Mouse (Mus musculus): ENCODE data around the gene Zfp296.

- TF ChIP-seq CHD2 (IDR thresholded peaks at IDR 0.05; ENCODE audit: low read depth, low read length) (no peak), HCFC1 (IDR thresholded peaks at IDR 0.05; ENCODE audit: borderline replicate concordance, insufficient read depth, low read length) (no peak)
These were observed 859 bp downstream of the Zfp296 start for GRCm38 (mm10) chr7:19577877-19578414.
